Mouse (Mus musculus) heart, postnatal 4 days (tissue): ENCODE data around the gene Nsl1. TPM values are rescaled to one million over a fixed set of nuclear protein-coding genes. Genes with fewer than 3 reads are reported as not detected.

Experiments
- DNase-seq: peaks from one replicate; pipeline ENCODE4 v3.0.0; 2021
- total RNA-seq, 2 experiments: library from RNA; stranded (reverse); gene quantifications; 2 replicates each; pipeline ENCODE4 v1.2.3; 2021

The Nsl1 gene
- total RNA-seq, 2 experiments from 2014 or later = 6.7 to 6.8 TPM

GRCm38 (mm10) chr1:191054870-191055532 is 7.8 kb upstream of the Nsl1 start:
- DNase-seq = no peak

- no peak for DNase-seq
Measured at GRCm38 (mm10) chr1:191055533-191055873, 7.3 kb upstream of the Nsl1 start.

- DNase-seq = no peak
Measured at GRCm38 (mm10) chr1:191057461-191057860, 5.4 kb upstream of the Nsl1 start.

DNA sequence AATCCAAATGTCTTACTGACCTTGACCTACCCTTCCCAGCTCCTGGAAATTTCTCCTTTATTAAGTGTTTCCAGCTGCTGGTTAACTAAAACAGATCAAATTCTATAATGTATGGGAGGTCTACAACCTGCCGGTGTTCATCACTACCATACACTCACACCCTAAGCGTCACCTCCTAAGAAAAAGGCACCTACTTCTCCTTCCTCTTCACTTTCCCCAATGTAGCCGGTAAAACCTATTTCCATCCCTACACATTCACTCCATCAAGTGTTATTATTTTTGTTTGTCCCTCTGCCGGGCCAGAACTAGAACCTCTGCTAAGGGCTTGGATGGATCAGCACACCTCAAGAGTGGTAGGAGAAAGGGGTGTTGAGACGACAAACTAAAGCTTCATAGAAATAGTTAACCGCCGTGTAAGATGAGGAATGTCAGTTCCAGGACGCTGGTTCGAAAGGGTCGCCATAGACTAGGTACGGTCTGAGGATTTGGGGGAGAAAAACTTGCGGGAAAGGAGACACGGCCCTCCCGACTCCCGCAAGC is 501 bp upstream of the Nsl1 start:
- no peak for DNase-seq

GRCm38 (mm10) chr1:191063700-191064099 is 888 bp downstream of the Nsl1 start:
- no peak for DNase-seq

- no peak for DNase-seq
Measured at GRCm38 (mm10) chr1:191064535-191064934, 1.7 kb downstream of the Nsl1 start.

DNA sequence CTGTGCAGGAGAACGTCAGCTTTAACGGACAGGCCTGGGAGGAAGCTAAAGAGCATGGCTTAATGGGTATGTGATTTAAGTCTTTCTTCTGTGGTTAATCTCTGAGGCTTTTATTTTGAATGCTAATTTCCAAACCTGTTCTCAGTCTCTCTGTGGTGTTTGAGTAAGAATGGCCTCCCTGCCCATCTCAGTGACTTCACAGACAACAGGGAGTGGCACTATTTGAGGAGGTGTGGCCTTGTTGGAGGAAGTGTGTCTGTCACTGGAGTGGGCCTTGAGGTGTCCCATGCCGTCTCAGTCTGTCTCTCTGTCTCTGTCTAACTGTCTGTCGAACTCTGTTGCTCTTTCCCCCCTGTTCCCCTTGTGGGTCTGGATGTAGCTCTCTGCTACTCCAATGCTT is 2.4 kb downstream of the Nsl1 start:
- no peak for DNase-seq

GRCm38 (mm10) chr1:191068377-191068776 is 5.6 kb downstream of the Nsl1 start:
- DNase-seq = peak; percentile 28

GRCm38 (mm10) chr1:191070259-191070658 is 7.4 kb downstream of the Nsl1 start:
- DNase-seq = no peak

DNA sequence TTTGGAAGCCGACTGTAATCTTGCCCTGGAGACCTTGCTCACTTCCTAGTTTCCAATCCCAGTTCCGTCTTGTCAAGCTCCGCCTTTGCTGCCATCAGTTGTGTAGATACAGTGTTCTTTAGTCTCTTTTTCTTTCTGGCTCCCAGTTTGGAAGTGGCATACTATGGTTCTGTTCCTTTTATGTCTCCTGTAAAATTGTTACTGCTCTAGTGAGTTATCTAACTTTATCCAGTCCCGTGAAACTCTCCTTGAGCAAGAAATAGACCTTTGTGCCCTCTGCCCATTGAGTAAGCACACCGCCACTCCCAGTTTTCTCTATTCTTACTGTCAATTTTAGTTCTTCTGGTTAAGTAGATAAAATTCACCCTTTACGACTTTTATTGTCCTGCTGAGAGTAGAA is 8.8 kb downstream of the Nsl1 start:
- DNase-seq = no peak

DNA sequence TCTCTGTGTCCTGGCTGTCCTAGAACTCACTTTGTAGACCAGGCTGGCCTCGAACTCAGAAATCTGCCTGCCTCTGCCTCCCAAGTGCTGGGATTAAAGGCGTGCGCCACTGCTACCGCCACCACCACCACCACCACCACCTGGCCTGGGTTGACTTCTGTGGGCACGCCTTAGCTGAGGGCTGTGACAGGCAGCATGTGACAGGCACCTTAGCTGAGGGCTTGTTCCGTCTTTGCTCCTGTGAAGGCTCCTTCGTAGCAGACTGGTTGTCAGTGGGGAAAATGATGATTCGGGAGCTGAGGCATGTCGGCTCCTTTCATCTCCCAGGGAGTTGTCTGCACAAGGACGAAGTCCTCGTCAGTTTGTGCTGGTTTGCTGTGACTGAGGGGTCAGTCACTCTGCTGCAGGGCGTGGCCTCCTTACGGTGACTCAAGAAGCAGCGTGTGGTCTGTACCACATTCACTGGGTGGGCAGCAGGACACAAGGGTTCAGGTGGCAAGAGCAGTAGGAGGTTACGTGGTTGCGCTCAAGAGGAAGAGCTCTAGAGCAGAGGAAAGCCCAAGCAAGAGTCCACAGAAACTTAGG is 9.6 kb downstream of the Nsl1 start:
- no peak for DNase-seq

DNA sequence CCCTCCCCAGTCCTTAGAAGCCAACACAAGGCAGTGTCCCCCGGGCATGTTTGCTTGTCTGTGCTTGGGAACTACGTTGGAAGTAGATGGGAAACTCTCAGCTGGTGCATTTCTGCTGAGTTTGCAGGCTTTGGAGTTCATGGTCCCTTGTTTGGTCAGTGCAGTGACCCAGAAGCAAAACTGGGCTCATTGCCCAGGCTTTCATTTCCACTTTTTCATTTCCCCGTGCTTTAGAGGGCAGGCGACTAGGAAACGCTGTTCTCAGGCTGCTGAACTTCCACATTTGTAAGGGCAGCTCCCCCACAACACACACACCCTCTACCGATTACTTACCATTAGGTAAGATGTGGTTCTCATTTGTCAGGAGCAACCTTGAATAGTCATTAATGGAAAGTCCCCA is 10.2 kb downstream of the Nsl1 start:
- peak; percentile 48 for DNase-seq

- no peak for DNase-seq
Measured at GRCm38 (mm10) chr1:191073486-191073885, 10.7 kb downstream of the Nsl1 start.

- DNase-seq = peak; percentile 73
Measured at GRCm38 (mm10) chr1:191075199-191075883, 12.5 kb downstream of the Nsl1 start.

DNA sequence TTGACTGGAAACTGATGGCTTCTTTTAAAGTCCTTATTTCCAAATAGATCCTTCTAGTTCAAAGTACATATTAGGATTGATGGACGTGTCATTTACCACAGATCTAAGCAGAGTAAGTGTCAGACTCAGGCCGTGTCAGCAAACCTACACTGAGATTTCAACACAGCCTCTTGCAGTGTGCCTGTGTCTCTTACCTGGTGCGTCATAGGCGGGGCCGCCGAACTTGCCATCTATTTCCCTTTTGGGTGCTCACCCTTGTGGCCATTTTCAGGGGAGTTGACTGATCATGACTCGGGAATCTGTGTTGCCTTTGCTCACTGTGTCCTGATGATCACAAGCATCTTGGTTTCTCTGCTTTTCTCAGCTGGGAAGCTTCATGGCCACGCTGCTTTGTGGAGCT is 20.4 kb downstream of the Nsl1 start:
- DNase-seq = no peak

- peak; percentile 74 for DNase-seq
Measured at GRCm38 (mm10) chr1:191084951-191085559, 22.2 kb downstream of the Nsl1 start.

- DNase-seq = no peak
Measured at GRCm38 (mm10) chr1:191085597-191085996, 22.8 kb downstream of the Nsl1 start.

DNA sequence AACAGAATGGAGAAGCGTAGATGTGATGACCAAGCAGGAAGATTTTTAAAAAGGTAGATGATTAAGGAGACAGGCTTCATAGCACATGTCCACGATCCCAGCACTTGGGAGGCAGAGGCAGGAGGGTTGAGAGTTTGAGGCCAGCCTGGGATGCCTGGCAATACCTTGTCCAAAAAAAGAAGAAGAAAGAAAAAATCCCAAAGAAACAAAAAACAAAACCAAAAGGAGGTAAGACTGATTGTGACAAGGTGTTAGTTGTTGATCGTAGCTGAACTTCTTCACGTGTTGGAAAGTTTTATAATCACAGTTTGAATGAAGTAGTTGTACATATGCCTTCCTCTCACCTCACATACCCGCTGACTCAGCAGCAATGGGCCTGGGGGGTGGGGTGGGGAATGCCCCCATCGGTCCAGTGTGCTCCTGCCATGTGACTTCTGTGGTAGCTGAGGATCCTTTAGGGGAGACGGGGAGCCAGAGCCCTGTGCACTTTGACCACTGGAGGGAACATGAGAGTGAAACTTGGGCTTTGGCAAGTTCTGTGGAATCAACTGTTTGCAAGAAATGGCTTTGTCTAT is 23.6 kb downstream of the Nsl1 start:
- no peak for DNase-seq

DNA sequence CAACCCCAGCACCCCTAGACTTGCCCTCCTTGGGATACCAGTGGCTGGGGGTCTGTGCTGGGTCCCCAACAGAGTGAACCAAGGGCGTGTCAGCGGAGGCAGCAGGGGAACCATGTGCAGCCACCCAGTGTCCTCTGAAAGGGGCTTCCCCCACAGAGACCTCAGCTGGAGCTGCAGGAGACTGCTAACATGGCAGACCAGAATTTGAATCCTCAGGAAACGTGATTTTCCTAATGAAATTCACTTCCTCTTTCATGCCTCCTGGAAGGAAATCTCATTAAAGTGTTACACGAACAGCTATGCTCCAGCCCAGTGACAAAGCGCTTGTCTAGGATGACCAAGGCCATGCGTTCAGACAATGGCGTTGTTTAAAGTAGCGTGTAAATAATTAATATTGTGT is 24.1 kb downstream of the Nsl1 start:
- DNase-seq = no peak

- DNase-seq = no peak
Measured at GRCm38 (mm10) chr1:191087955-191088354, 25.1 kb downstream of the Nsl1 start.

- DNase-seq = no peak
Measured at GRCm38 (mm10) chr1:191089355-191089754, 26.5 kb downstream of the Nsl1 start.

GRCm38 (mm10) chr1:191092050-191092449 is 29.2 kb downstream of the Nsl1 start:
- DNase-seq = peak; percentile 25

GRCm38 (mm10) chr1:191093578-191093977 is 30.8 kb downstream of the Nsl1 start:
- DNase-seq = no peak
